In genomic region chr9:43210190-43210682, GRCm38 (mm10) we compare ENCODE assay signal across 8 mouse cellular contexts. TPM values are rescaled to one million over a fixed set of nuclear protein-coding genes. Genes with fewer than 3 reads are reported as not detected.
DNase-seq lines count a peak whose midpoint lies in the region; ATAC-seq and TF ChIP-seq lines count a peak whose summit lies in the region.

TSS of gene Pou2f3 (minus strand) at chr9:43210369.

- ATAC-seq in cerebellum, adult (ENCODE audit: insufficient number of reproducible peaks, low FRiP score, low TSS enrichment) = no peak
- ATAC-seq in lung, embryonic 14.5 days (ENCODE audit: insufficient read depth) = peak; percentile 94

- peak; percentile 14 for DNase-seq in cerebellum, adult 9-11 months
- peak; percentile 53 for DNase-seq in brain, embryonic 14.5 days (ENCODE audit: low read depth)
- DNase-seq in heart, adult 9 months (ENCODE audit: low spot score in 2 of 2) = peak; percentile 86 to 87
- peak; percentile 67 for DNase-seq in kidney, adult 18-20 months
- peak; percentile 95 for DNase-seq in lung, embryonic 14.5 days
- DNase-seq in ovary, postnatal 14 days (ENCODE audit: low spot score) = peak; percentile 38
- DNase-seq in layer of hippocampus, postnatal 25 days (ENCODE audit: extremely low spot score in 1 of 2, low spot score in 1 of 2) = no peak

- peak within 1 kb of the TSS; percentile 66 for H3K27ac ChIP-seq in lung, embryonic 14.5 days (ENCODE audit: low read depth)

- H3K9ac ChIP-seq in lung, embryonic 14.5 days = no peak within 1 kb of the TSS

- H3K36me3 ChIP-seq in lung, embryonic 14.5 days (ENCODE audit: insufficient read depth) = no peaks in the 10 kb centered on the region

- no peak for TF ChIP-seq CTCF in brain, embryonic 14.5 days (IDR thresholded peaks at IDR 0.05; ENCODE audit: borderline replicate concordance, extremely low read depth, insufficient read depth, insufficient read length)
- no peak for TF ChIP-seq CTCF in lung, embryonic 14.5 days (IDR thresholded peaks at IDR 0.05; ENCODE audit: low read depth)

- H3K27me3 ChIP-seq in lung, embryonic 14.5 days (ENCODE audit: insufficient read depth, low read length) = peaks cover 10% of the 10 kb centered on the region

- H3K4me1 ChIP-seq in lung, embryonic 14.5 days (ENCODE audit: insufficient read depth) = 0 out of 2 replicates have a peak, but pooled peaks cover 4% of the 10 kb centered on the region

- H3K9me3 ChIP-seq in lung, embryonic 14.5 days (ENCODE audit: low read depth, low read length) = no peaks in the 10 kb centered on the region

- peak within 1 kb of the TSS; percentile 34 for H3K4me2 ChIP-seq in lung, embryonic 14.5 days

- H3K4me3 ChIP-seq in lung, embryonic 14.5 days (ENCODE audit: low read depth, low read length) = no peak within 1 kb of the TSS

- WGBS in lung, embryonic 14.5 days = 6% methylated on average over 13 of the region's 13 CpGs

- no peak for TF ChIP-seq POLR2A in brain, embryonic 14.5 days (IDR thresholded peaks at IDR 0.05; ENCODE audit: borderline replicate concordance, extremely low read depth, insufficient read depth, insufficient read length, poor library complexity, severe bottlenecking)

RNA-seq across cellular contexts. Expression of gene Pou2f3, which starts in this region (rescaled TPM):
- polyA plus RNA-seq in brain, embryonic 14.5 days (2012; rRNA removed) = 0.25 and 0.50 TPM in 2 replicates
- 0.08 and 0.16 TPM in 2 replicates for polyA plus RNA-seq in lung, embryonic 14.5 days (2014; fragmentation: Nextera tagmentation; extraction: Ambion mirVana)
- total RNA-seq in layer of hippocampus, postnatal 25 days (2021) = under 1 TPM; 0.12 to 0.28 TPM

Comparison
In these comparisons a context has a peak if more than half of its experiments do, and no peak if none do; other contexts are left out.
1. Peak in DNase-seq in brain, embryonic 14.5 days; RNA of the gene not detected or under 1 TPM.
2. Peak in DNase-seq, ATAC-seq, H3K27ac ChIP-seq and H3K4me2 ChIP-seq in lung, embryonic 14.5 days; RNA of the gene not detected or under 1 TPM.
3. DNase-seq: peak in cerebellum, adult 9-11 months (single experiment), heart, adult 9 months (2 of 2), kidney, adult 18-20 months (single experiment) and ovary, postnatal 14 days (single experiment); none in layer of hippocampus, postnatal 25 days (0 of 2).